ENCODE assay signal across 9 mouse cellular contexts in genomic region chr1:193189771-193190170, GRCm38 (mm10). TPM values are rescaled to one million over a fixed set of nuclear protein-coding genes. Genes with fewer than 3 reads are reported as not detected.
A peak's percentile ranks its signal among the peaks of the same experiment; 100 is the strongest.
DNase-seq lines count a peak whose midpoint lies in the region; ATAC-seq and TF ChIP-seq lines count a peak whose summit lies in the region.
"Had no signal": no experiment of that assay in that cellular context is flagged by ENCODE, and none has a peak within 500 bp of the region (broad histone marks: within the 10 kb centered on the region; RNA-seq: fewer than 3 reads in every experiment).

No protein-coding gene starts in this region.

- no peak for DNase-seq in heart, adult 9 months (ENCODE audit: low spot score in 2 of 2)
- DNase-seq in NIH3T3 (ENCODE audit: low read depth), result peak; percentile 49
- no peak for DNase-seq in forebrain, postnatal 0 days
- DNase-seq in midbrain, embryonic 10.5 days (ENCODE audit: low spot score), result no peak
- DNase-seq in urinary bladder, postnatal 25 days (ENCODE audit: low spot score), result no peak
- no peak for DNase-seq in testis, postnatal 10 days (ENCODE audit: low spot score)
- no peak for DNase-seq in adrenal gland, adult 2 months

- H3K9ac ChIP-seq in heart, embryonic 11.5 days (ENCODE audit: low read depth, low read length), result peak overlapping the region; percentile 47; the same call in 1 of the 2 replicates
- H3K9ac ChIP-seq in forebrain, postnatal 0 days, result no peak overlapping the region

- H3K27me3 ChIP-seq in heart, embryonic 11.5 days (ENCODE audit: control insufficient read depth, insufficient read depth, low read length), result no peaks in the 10 kb centered on the region
- no peaks in the 10 kb centered on the region for H3K27me3 ChIP-seq in forebrain, postnatal 0 days (ENCODE audit: insufficient read depth, low read length)
- no peaks in the 10 kb centered on the region for H3K27me3 ChIP-seq in midbrain, embryonic 10.5 days (ENCODE audit: low read depth, poor library complexity, severe bottlenecking)
- H3K27me3 ChIP-seq: CH12.LX had no signal

- no peak overlapping the region for H3K4me3 ChIP-seq in heart, embryonic 11.5 days (ENCODE audit: low read depth, low read length)
- no peak overlapping the region for H3K4me3 ChIP-seq in forebrain, postnatal 0 days (ENCODE audit: low read depth, low read length)
- H3K4me3 ChIP-seq in midbrain, embryonic 10.5 days, result no peak overlapping the region

- ATAC-seq in heart, embryonic 11.5 days (replicated peaks; ENCODE audit: insufficient number of reproducible peaks, low FRiP score, low TSS enrichment), result 0 out of 2 replicates have a peak, but pooled peaks have one; percentile 20
- 0 out of 2 replicates have a peak, but pooled peaks have one; percentile 21 for ATAC-seq in forebrain, postnatal 0 days

- 29% methylated on average over 3 of the region's 3 CpGs for WGBS in heart, embryonic 11.5 days (ENCODE audit: insufficient replicate concordance)
- WGBS in forebrain, postnatal 0 days, result 66% methylated on average over 3 of the region's 3 CpGs
- WGBS in midbrain, embryonic 10.5 days, result 70% methylated on average over 3 of the region's 3 CpGs

- no peaks in the 10 kb centered on the region for H3K9me3 ChIP-seq in heart, embryonic 11.5 days (replicated peaks; ENCODE audit: control insufficient read depth, low read length)
- H3K9me3 ChIP-seq in forebrain, postnatal 0 days (ENCODE audit: low read length), result no peaks in the 10 kb centered on the region
- no peaks in the 10 kb centered on the region for H3K9me3 ChIP-seq in midbrain, embryonic 10.5 days (replicated peaks)

- no peak overlapping the region for H3K4me2 ChIP-seq in heart, embryonic 11.5 days
- no peak overlapping the region for H3K4me2 ChIP-seq in forebrain, postnatal 0 days (ENCODE audit: low read depth)

- peak overlapping the region; percentile 82 for H3K27ac ChIP-seq in heart, embryonic 11.5 days (ENCODE audit: low read depth, low read length)
- H3K27ac ChIP-seq in forebrain, postnatal 0 days (ENCODE audit: low read depth, low read length), result peak overlapping the region; percentile 67
- H3K27ac ChIP-seq in midbrain, embryonic 10.5 days (replicated peaks), result peak overlapping the region; percentile 43; the same call in 1 of the 2 replicates

- no peaks in the 10 kb centered on the region for H3K36me3 ChIP-seq in heart, embryonic 11.5 days (ENCODE audit: control insufficient read depth, insufficient read depth, low read length)
- H3K36me3 ChIP-seq in forebrain, postnatal 0 days (ENCODE audit: insufficient read depth), result no peaks in the 10 kb centered on the region
- no peaks in the 10 kb centered on the region for H3K36me3 ChIP-seq in midbrain, embryonic 10.5 days

- H3K4me1 ChIP-seq in heart, embryonic 11.5 days (ENCODE audit: control insufficient read depth, insufficient read depth, low read length), result peaks cover 22% of the 10 kb centered on the region
- peaks cover 8% of the 10 kb centered on the region for H3K4me1 ChIP-seq in forebrain, postnatal 0 days (ENCODE audit: insufficient read depth)
- H3K4me1 ChIP-seq in midbrain, embryonic 10.5 days, result peaks cover 10% of the 10 kb centered on the region

- TF ChIP-seq CTCF in forebrain, postnatal 0 days (IDR thresholded peaks at IDR 0.05; ENCODE audit: low read depth), result no peak

RNA-seq across cellular contexts. Expression of gene Traf3ip3, which starts 11.7 kb away (rescaled TPM):
- polyA plus RNA-seq in heart, embryonic 11.5 days (2014; fragmentation: Nextera tagmentation; extraction: Ambion mirVana), result 2.0 and 2.1 TPM in 2 replicates
- 0.69 and 1.8 TPM in 2 replicates for total RNA-seq in forebrain, postnatal 0 days (2014; rRNA removed)
- 1.6 and 2.1 TPM in 2 replicates for polyA plus RNA-seq in forebrain, postnatal 0 days (2015; fragmentation: Nextera tagmentation; extraction: Ambion mirVana)
- polyA plus RNA-seq in midbrain, embryonic 10.5 days (2016; fragmentation: Nextera tagmentation; extraction: Ambion mirVana), result 1.2 and 1.9 TPM in 2 replicates
- 1 to 10 TPM; 1.1 to 3.3 TPM for total RNA-seq in adrenal gland, adult 2 months (2021)
- 0.15 and 0.75 TPM in 2 replicates for polyA plus RNA-seq in adrenal gland, adult 2 months (2012; rRNA removed)

RNA-seq across cellular contexts. Expression of gene Lamb3, which starts 17.7 kb away (rescaled TPM):
- polyA plus RNA-seq in heart, embryonic 11.5 days (2014; fragmentation: Nextera tagmentation; extraction: Ambion mirVana), result 0.64 and 1.2 TPM in 2 replicates
- 1.5 and 3.6 TPM in 2 replicates for total RNA-seq in forebrain, postnatal 0 days (2014; rRNA removed)
- polyA plus RNA-seq in forebrain, postnatal 0 days (2015; fragmentation: Nextera tagmentation; extraction: Ambion mirVana), result 0.98 and 1.1 TPM in 2 replicates
- polyA plus RNA-seq in midbrain, embryonic 10.5 days (2016; fragmentation: Nextera tagmentation; extraction: Ambion mirVana), result 0.09 and 0.17 TPM in 2 replicates
- 1 to 10 TPM in 1 of 2 experiments, under 1 TPM in 1; 0.69 to 2.3 TPM for total RNA-seq in adrenal gland, adult 2 months (2021)
- 0.30 and 0.31 TPM in 2 replicates for polyA plus RNA-seq in adrenal gland, adult 2 months (2012; rRNA removed)

RNA-seq across cellular contexts. Expression of gene A130010J15Rik, which starts 21.9 kb away (rescaled TPM):
- polyA plus RNA-seq in heart, embryonic 11.5 days (2014; fragmentation: Nextera tagmentation; extraction: Ambion mirVana), result 11.9 and 14.2 TPM in 2 replicates
- total RNA-seq in forebrain, postnatal 0 days (2014; rRNA removed), result 16.2 and 18.2 TPM in 2 replicates
- 9.6 and 10.8 TPM in 2 replicates for polyA plus RNA-seq in forebrain, postnatal 0 days (2015; fragmentation: Nextera tagmentation; extraction: Ambion mirVana)
- polyA plus RNA-seq in midbrain, embryonic 10.5 days (2016; fragmentation: Nextera tagmentation; extraction: Ambion mirVana), result 16.7 and 16.9 TPM in 2 replicates
- 1 to 10 TPM; 1.4 to 3.2 TPM for total RNA-seq in adrenal gland, adult 2 months (2021)
- polyA plus RNA-seq in adrenal gland, adult 2 months (2012; rRNA removed), result 1.8 and 2.1 TPM in 2 replicates

RNA-seq across cellular contexts. Expression of gene Irf6, which starts 36.9 kb away (rescaled TPM):
- 3.2 and 3.6 TPM in 2 replicates for polyA plus RNA-seq in heart, embryonic 11.5 days (2014; fragmentation: Nextera tagmentation; extraction: Ambion mirVana)
- 0.33 and 0.62 TPM in 2 replicates for total RNA-seq in forebrain, postnatal 0 days (2014; rRNA removed)
- 0.29 and 0.48 TPM in 2 replicates for polyA plus RNA-seq in forebrain, postnatal 0 days (2015; fragmentation: Nextera tagmentation; extraction: Ambion mirVana)
- 2.3 and 2.6 TPM in 2 replicates for polyA plus RNA-seq in midbrain, embryonic 10.5 days (2016; fragmentation: Nextera tagmentation; extraction: Ambion mirVana)
- under 1 TPM; 0.31 to 0.49 TPM for total RNA-seq in adrenal gland, adult 2 months (2021)
- polyA plus RNA-seq in adrenal gland, adult 2 months (2012; rRNA removed), result 0.09 and 0.51 TPM in 2 replicates

RNA-seq across cellular contexts. Expression of gene Diexf, which starts 59.7 kb away (rescaled TPM):
- polyA plus RNA-seq in heart, embryonic 11.5 days (2014; fragmentation: Nextera tagmentation; extraction: Ambion mirVana), result 5.6 and 6.9 TPM in 2 replicates
- total RNA-seq in forebrain, postnatal 0 days (2014; rRNA removed), result 11.4 and 18.6 TPM in 2 replicates
- polyA plus RNA-seq in forebrain, postnatal 0 days (2015; fragmentation: Nextera tagmentation; extraction: Ambion mirVana), result 4.0 and 6.2 TPM in 2 replicates
- polyA plus RNA-seq in midbrain, embryonic 10.5 days (2016; fragmentation: Nextera tagmentation; extraction: Ambion mirVana), result 8.4 and 8.8 TPM in 2 replicates
- total RNA-seq in adrenal gland, adult 2 months (2021), result 10 to 100 TPM; 11.1 to 19.0 TPM
- polyA plus RNA-seq in adrenal gland, adult 2 months (2012; rRNA removed), result 10.6 and 12.9 TPM in 2 replicates
